Mouse (Mus musculus): Measurements from ENCODE around the gene Osbpl8. TPM values are rescaled to one million over a fixed set of nuclear protein-coding genes. Genes with fewer than 3 reads are reported as not detected.

Gene Osbpl8
- polyA plus RNA-seq, 1 experiment from 2014 or later: 6.2 TPM

GRCm38 (mm10) chr10:111297631-111298030, 133.1 kb downstream of the Osbpl8 start:
- no peak overlapping the region; the same call in 1 of the 2 replicates for H3K9ac ChIP-seq (ENCODE audit: low read length)

GRCm38 (mm10) chr10:111298140-111299098, 133.9 kb downstream of the Osbpl8 start, which contains the start of gene Bbs10:
TSS of gene Bbs10 (plus strand) at chr10:111298679.
- Histone ChIP-seq H3K36me3 (ENCODE audit: control insufficient read depth, insufficient read depth, low read length) (peaks cover under 1% of the 10 kb centered on the region), H3K4me1 (replicated peaks; ENCODE audit: control insufficient read depth, insufficient read depth, low read length) (peaks cover 5% of the 10 kb centered on the region), H3K4me2 (ENCODE audit: low read length) (peak within 1 kb of the TSS; percentile 62), H3K27me3 (replicated peaks; ENCODE audit: control insufficient read depth, insufficient read depth, low read length) (no peaks in the 10 kb centered on the region), H3K9ac (ENCODE audit: low read length) (peak within 1 kb of the TSS; percentile 58), H3K4me3 (ENCODE audit: low read depth, low read length) (peak within 1 kb of the TSS; percentile 67), H3K9me3 (ENCODE audit: control insufficient read depth, low read length) (no peaks in the 10 kb centered on the region), H3K27ac (ENCODE audit: low read depth) (peak within 1 kb of the TSS; percentile 44; the same call in 1 of the 2 replicates)
- DNase-seq (ENCODE audit: low spot score) (peak; percentile 95), ATAC-seq (replicated peaks; ENCODE audit: low FRiP score, low TSS enrichment, low read depth) (peak; percentile 100)
- WGBS: 1% methylated on average over 54 of the region's 54 CpGs

More at GRCm38 (mm10) chr10:111297631-111298030, 133.1 kb downstream of the Osbpl8 start:
- Histone ChIP-seq H3K4me2 (ENCODE audit: low read length) (peak overlapping the region; percentile 62), H3K27me3 (replicated peaks; ENCODE audit: control insufficient read depth, insufficient read depth, low read length) (no peaks in the 10 kb centered on the region), H3K4me3 (ENCODE audit: low read depth, low read length) (peak overlapping the region; percentile 67; the same call in 1 of the 2 replicates), H3K4me1 (replicated peaks; ENCODE audit: control insufficient read depth, insufficient read depth, low read length) (peaks cover 5% of the 10 kb centered on the region), H3K36me3 (ENCODE audit: control insufficient read depth, insufficient read depth, low read length) (peaks cover 4% of the 10 kb centered on the region), H3K27ac (ENCODE audit: low read depth) (no peak overlapping the region), H3K9me3 (ENCODE audit: control insufficient read depth, low read length) (no peaks in the 10 kb centered on the region)
- DNase-seq (ENCODE audit: low spot score) (no peak), ATAC-seq (replicated peaks; ENCODE audit: low FRiP score, low TSS enrichment, low read depth) (no peak)
- WGBS: 41% methylated on average over 6 of the region's 6 CpGs

GRCm38 (mm10) chr10:111299591-111299990, 135.0 kb downstream of the Osbpl8 start:
- DNase-seq (ENCODE audit: low spot score): no peak
- no peak overlapping the region for H3K4me2 ChIP-seq (ENCODE audit: low read length)
- 89% methylated on average over 6 of the region's 6 CpGs for WGBS

DNA sequence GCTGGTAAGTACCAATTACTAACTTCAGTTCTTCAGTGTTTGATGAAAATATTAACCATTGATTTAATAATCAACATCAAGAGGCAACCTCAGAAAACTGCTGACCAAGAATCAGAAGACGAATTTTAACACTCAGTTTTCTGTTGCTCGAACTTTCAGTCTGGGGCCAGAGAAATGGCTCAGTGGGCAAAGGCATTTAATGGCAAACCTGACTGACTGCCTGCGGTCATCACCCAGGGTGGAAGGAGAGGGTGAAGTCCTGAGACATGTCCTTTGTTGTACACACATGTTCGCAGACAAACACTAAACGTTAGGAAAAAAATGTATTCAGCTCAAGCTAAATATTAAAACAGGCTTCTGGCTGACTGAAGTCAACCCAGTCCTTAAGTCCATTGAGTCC, 136.5 kb downstream of the Osbpl8 start:
- Histone ChIP-seq H3K9me3 (ENCODE audit: control insufficient read depth, low read length) (no peaks in the 10 kb centered on the region), H3K4me2 (ENCODE audit: low read length) (no peak overlapping the region), H3K4me3 (ENCODE audit: low read depth, low read length) (no peak overlapping the region), H3K36me3 (ENCODE audit: control insufficient read depth, insufficient read depth, low read length) (no peaks in the 10 kb centered on the region), H3K27ac (ENCODE audit: low read depth) (no peak overlapping the region), H3K4me1 (replicated peaks; ENCODE audit: control insufficient read depth, insufficient read depth, low read length) (peaks cover 5% of the 10 kb centered on the region), H3K9ac (ENCODE audit: low read length) (no peak overlapping the region), H3K27me3 (replicated peaks; ENCODE audit: control insufficient read depth, insufficient read depth, low read length) (no peaks in the 10 kb centered on the region)
- WGBS: 92% methylated on average over 5 of the region's 5 CpGs
- DNase-seq (ENCODE audit: low spot score): no peak
- ATAC-seq (replicated peaks; ENCODE audit: low FRiP score, low TSS enrichment, low read depth): no peak

More at GRCm38 (mm10) chr10:111299591-111299990, 135.0 kb downstream of the Osbpl8 start:
- no peaks in the 10 kb centered on the region for H3K36me3 ChIP-seq (ENCODE audit: control insufficient read depth, insufficient read depth, low read length)
- no peak overlapping the region for H3K27ac ChIP-seq (ENCODE audit: low read depth)
- ATAC-seq (replicated peaks; ENCODE audit: low FRiP score, low TSS enrichment, low read depth): no peak
- H3K9ac ChIP-seq (ENCODE audit: low read length): no peak overlapping the region
- no peaks in the 10 kb centered on the region for H3K27me3 ChIP-seq (replicated peaks; ENCODE audit: control insufficient read depth, insufficient read depth, low read length)
- no peaks in the 10 kb centered on the region for H3K9me3 ChIP-seq (ENCODE audit: control insufficient read depth, low read length)
- no peak overlapping the region for H3K4me3 ChIP-seq (ENCODE audit: low read depth, low read length)
- H3K4me1 ChIP-seq (replicated peaks; ENCODE audit: control insufficient read depth, insufficient read depth, low read length): peaks cover 5% of the 10 kb centered on the region

DNA sequence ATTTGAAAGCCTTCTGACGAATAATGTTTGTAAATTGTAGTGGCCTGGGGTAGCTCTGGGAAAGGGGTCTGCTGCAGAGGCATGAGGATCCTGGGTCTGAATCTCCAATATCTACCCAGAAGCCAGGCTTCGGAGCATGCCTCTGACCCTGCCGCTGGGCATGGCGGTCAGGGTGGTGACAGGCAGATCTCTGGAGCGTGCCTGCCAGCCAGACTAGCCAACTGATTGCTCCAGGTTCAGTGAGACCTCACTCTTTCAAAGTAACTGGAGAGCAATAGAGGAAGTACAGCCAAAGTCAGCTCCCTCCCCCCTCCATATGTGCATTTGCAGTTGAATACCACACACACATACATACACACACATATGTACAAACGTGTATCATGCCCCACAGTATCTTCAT, 137.9 kb downstream of the Osbpl8 start:
- DNase-seq (ENCODE audit: low spot score): no peak
- H3K9me3 ChIP-seq (ENCODE audit: control insufficient read depth, low read length): no peaks in the 10 kb centered on the region
- 87% methylated on average over 6 of the region's 6 CpGs for WGBS

DNA sequence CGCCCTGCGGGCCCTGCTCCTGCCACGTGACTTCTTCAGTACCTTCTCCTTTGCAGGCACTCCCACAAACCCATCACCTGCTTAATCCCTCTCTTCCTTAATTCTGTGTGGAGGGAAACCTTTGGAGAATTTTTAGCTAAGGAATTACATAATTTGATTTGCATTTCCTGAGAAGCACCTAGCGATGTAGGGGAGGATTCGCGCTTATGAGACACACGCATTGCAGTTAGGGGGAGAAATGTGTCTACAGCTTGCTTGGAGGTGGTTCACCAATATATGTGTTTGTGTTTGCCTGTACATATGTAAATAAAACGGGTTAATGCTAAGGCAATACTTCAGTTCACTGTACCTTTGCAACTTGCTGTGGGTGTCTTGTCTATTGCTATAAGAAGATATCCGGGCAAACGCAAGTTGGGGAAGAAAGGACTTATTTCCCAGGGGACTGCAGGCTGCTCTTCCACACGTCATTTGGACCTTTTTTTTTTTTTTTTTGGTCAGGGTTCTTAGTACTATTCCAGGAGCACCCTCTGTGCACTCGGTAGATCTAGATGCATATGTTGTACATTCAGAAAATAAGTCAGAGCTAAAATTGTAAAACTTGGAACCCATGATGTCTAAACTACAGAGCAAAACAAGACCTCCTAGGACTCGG, 144.4 kb downstream of the Osbpl8 start:
- H3K4me1 ChIP-seq (replicated peaks; ENCODE audit: control insufficient read depth, insufficient read depth, low read length): no peaks in the 10 kb centered on the region
- WGBS: 89% methylated on average over 13 of the region's 13 CpGs
- no peaks in the 10 kb centered on the region for H3K27me3 ChIP-seq (replicated peaks; ENCODE audit: control insufficient read depth, insufficient read depth, low read length)
- no peaks in the 10 kb centered on the region for H3K9me3 ChIP-seq (ENCODE audit: control insufficient read depth, low read length)
- H3K27ac ChIP-seq (ENCODE audit: low read depth): no peak overlapping the region
- ATAC-seq (replicated peaks; ENCODE audit: low FRiP score, low TSS enrichment, low read depth) (no peak), DNase-seq (ENCODE audit: low spot score) (no peak)
- H3K9ac ChIP-seq (ENCODE audit: low read length): no peak overlapping the region
- no peaks in the 10 kb centered on the region for H3K36me3 ChIP-seq (ENCODE audit: control insufficient read depth, insufficient read depth, low read length)
- H3K4me3 ChIP-seq (ENCODE audit: low read depth, low read length): no peak overlapping the region
- H3K4me2 ChIP-seq (ENCODE audit: low read length): no peak overlapping the region

More for the DNA sequence above, 137.9 kb downstream of the Osbpl8 start:
- no peak overlapping the region for H3K27ac ChIP-seq (ENCODE audit: low read depth)
- no peak for ATAC-seq (replicated peaks; ENCODE audit: low FRiP score, low TSS enrichment, low read depth)
- no peak overlapping the region for H3K9ac ChIP-seq (ENCODE audit: low read length)
- no peak overlapping the region for H3K4me3 ChIP-seq (ENCODE audit: low read depth, low read length)
- H3K36me3 ChIP-seq (ENCODE audit: control insufficient read depth, insufficient read depth, low read length): no peaks in the 10 kb centered on the region
- no peak overlapping the region for H3K4me2 ChIP-seq (ENCODE audit: low read length)
- peaks cover 5% of the 10 kb centered on the region for H3K4me1 ChIP-seq (replicated peaks; ENCODE audit: control insufficient read depth, insufficient read depth, low read length)
- H3K27me3 ChIP-seq (replicated peaks; ENCODE audit: control insufficient read depth, insufficient read depth, low read length): no peaks in the 10 kb centered on the region

DNA sequence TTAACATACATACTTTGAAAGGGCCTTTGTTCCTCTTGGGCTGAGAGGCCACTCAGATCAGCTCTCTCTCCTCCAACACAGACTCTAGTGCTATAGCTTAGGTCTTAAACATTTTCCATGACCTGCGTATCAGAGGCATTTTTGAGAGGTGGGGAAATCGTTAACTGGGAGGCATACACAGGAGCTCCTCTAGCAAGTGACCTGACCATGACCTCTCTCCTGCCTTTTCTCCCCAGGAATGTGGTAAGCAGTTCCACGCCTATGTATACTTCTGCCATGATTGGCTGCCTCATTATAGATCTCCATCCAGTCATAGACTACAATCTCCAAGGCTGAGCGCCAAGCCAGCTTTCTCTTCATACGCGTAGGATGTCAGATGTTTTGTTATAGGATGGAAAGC, 148.7 kb downstream of the Osbpl8 start:
- WGBS: 52% methylated on average over 6 of the region's 6 CpGs
- Histone ChIP-seq H3K27ac (ENCODE audit: low read depth) (no peak overlapping the region), H3K4me2 (ENCODE audit: low read length) (no peak overlapping the region), H3K4me3 (ENCODE audit: low read depth, low read length) (no peak overlapping the region), H3K27me3 (replicated peaks; ENCODE audit: control insufficient read depth, insufficient read depth, low read length) (no peaks in the 10 kb centered on the region), H3K4me1 (replicated peaks; ENCODE audit: control insufficient read depth, insufficient read depth, low read length) (no peaks in the 10 kb centered on the region), H3K9ac (ENCODE audit: low read length) (no peak overlapping the region), H3K36me3 (ENCODE audit: control insufficient read depth, insufficient read depth, low read length) (no peaks in the 10 kb centered on the region), H3K9me3 (ENCODE audit: control insufficient read depth, low read length) (no peaks in the 10 kb centered on the region)
- no peak for ATAC-seq (replicated peaks; ENCODE audit: low FRiP score, low TSS enrichment, low read depth)
- peak; percentile 41 for DNase-seq (ENCODE audit: low spot score)

- ATAC-seq (replicated peaks; ENCODE audit: low FRiP score, low TSS enrichment, low read depth) (no peak), DNase-seq (ENCODE audit: low spot score) (peak; percentile 34)
- Histone ChIP-seq H3K9me3 (ENCODE audit: control insufficient read depth, low read length) (no peaks in the 10 kb centered on the region), H3K36me3 (ENCODE audit: control insufficient read depth, insufficient read depth, low read length) (no peaks in the 10 kb centered on the region), H3K27me3 (replicated peaks; ENCODE audit: control insufficient read depth, insufficient read depth, low read length) (no peaks in the 10 kb centered on the region), H3K4me2 (ENCODE audit: low read length) (no peak overlapping the region), H3K4me1 (replicated peaks; ENCODE audit: control insufficient read depth, insufficient read depth, low read length) (no peaks in the 10 kb centered on the region), H3K9ac (ENCODE audit: low read length) (no peak overlapping the region), H3K27ac (ENCODE audit: low read depth) (no peak overlapping the region), H3K4me3 (ENCODE audit: low read depth, low read length) (no peak overlapping the region)
- 79% methylated on average over 10 of the region's 10 CpGs for WGBS
Measured at GRCm38 (mm10) chr10:111314636-111315395, 150.3 kb downstream of the Osbpl8 start.
